ENCODE assay signal across 22 mouse cellular contexts in genomic region chr11:40784326-40784725, GRCm38 (mm10). TPM values are rescaled to one million over a fixed set of nuclear protein-coding genes. Genes with fewer than 3 reads are reported as not detected.
A peak's percentile ranks its signal among the peaks of the same experiment; 100 is the strongest.
DNase-seq lines count a peak whose midpoint lies in the region; ATAC-seq and TF ChIP-seq lines count a peak whose summit lies in the region.
"Had no signal": no experiment of that assay in that cellular context is flagged by ENCODE, and none has a peak within 500 bp of the region (broad histone marks: within the 10 kb centered on the region; RNA-seq: fewer than 3 reads in every experiment).

No protein-coding gene starts in this region.

- H3K27me3 ChIP-seq in heart, embryonic 11.5 days (ENCODE audit: control insufficient read depth, insufficient read depth, low read length): no peaks in the 10 kb centered on the region
- H3K27me3 ChIP-seq in intestine, embryonic 16.5 days (replicated peaks; ENCODE audit: control insufficient read depth, insufficient read depth, low read length): no peaks in the 10 kb centered on the region
- H3K27me3 ChIP-seq: embryonic facial prominence, embryonic 15.5 days; heart, embryonic 13.5 days; hindbrain, embryonic 15.5 days; limb, embryonic 12.5 days; liver, embryonic 15.5 days; megakaryocyte, embryonic 14.5 days; midbrain, embryonic 15.5 days had no signal

- no peaks in the 10 kb centered on the region for H3K36me3 ChIP-seq in heart, embryonic 11.5 days (ENCODE audit: control insufficient read depth, insufficient read depth, low read length)
- no peaks in the 10 kb centered on the region for H3K36me3 ChIP-seq in intestine, embryonic 16.5 days (ENCODE audit: control insufficient read depth, insufficient read depth, low read length)
- H3K36me3 ChIP-seq: embryonic facial prominence, embryonic 15.5 days; heart, embryonic 13.5 days; hindbrain, embryonic 15.5 days; limb, embryonic 12.5 days; liver, embryonic 15.5 days; midbrain, embryonic 15.5 days had no signal

- WGBS in heart, embryonic 11.5 days (ENCODE audit: insufficient replicate concordance): 66% methylated on average over 8 of the region's 8 CpGs
- WGBS in intestine, embryonic 16.5 days: 75% methylated on average over 8 of the region's 8 CpGs

- H3K4me3 ChIP-seq in layer of hippocampus, adult 2 months: no peak overlapping the region
- no peak overlapping the region for H3K4me3 ChIP-seq in heart, embryonic 11.5 days (ENCODE audit: low read depth, low read length)
- H3K4me3 ChIP-seq in intestine, embryonic 16.5 days (ENCODE audit: low read length): no peak overlapping the region
- H3K4me3 ChIP-seq: embryonic facial prominence, embryonic 15.5 days; heart, embryonic 13.5 days; hindbrain, embryonic 15.5 days; limb, embryonic 12.5 days; liver, embryonic 15.5 days; megakaryocyte, embryonic 14.5 days; midbrain, embryonic 15.5 days had no signal

- intact Hi-C loops in left cerebral cortex, postnatal 25 days (cut with DNase I): loop anchor here (5.0 to 10.0 kb wide), 7 partner anchors 80 to 1268 kb away; no protein-coding TSS in a partner anchor

- H3K9ac ChIP-seq in heart, embryonic 11.5 days (ENCODE audit: low read depth, low read length): no peak overlapping the region
- H3K9ac ChIP-seq in intestine, embryonic 16.5 days (ENCODE audit: low read depth, low read length): no peak overlapping the region
- H3K9ac ChIP-seq: embryonic facial prominence, embryonic 15.5 days; heart, embryonic 13.5 days; hindbrain, embryonic 15.5 days; limb, embryonic 12.5 days; liver, embryonic 15.5 days; midbrain, embryonic 15.5 days had no signal

- H3K9me3 ChIP-seq in heart, embryonic 11.5 days (replicated peaks; ENCODE audit: control insufficient read depth, low read length): no peaks in the 10 kb centered on the region
- no peaks in the 10 kb centered on the region for H3K9me3 ChIP-seq in intestine, embryonic 16.5 days (ENCODE audit: control insufficient read depth, low read length)
- H3K9me3 ChIP-seq: embryonic facial prominence, embryonic 15.5 days; heart, embryonic 13.5 days; hindbrain, embryonic 15.5 days; limb, embryonic 12.5 days; liver, embryonic 15.5 days; megakaryocyte, embryonic 14.5 days; midbrain, embryonic 15.5 days had no signal

- DNase-seq in layer of hippocampus, adult 2 months (ENCODE audit: low spot score in 2 of 2): peak; percentile 23 to 46
- DNase-seq in layer of hippocampus, postnatal 10 days (ENCODE audit: low spot score in 2 of 2): no peak
- DNase-seq in brain, embryonic 18.5 days (ENCODE audit: low read depth, low spot score): peak; percentile 66
- peak; percentile 62 to 63 for DNase-seq in frontal cortex, adult 2 months (ENCODE audit: extremely low spot score in 1 of 2, low spot score in 1 of 2)
- peak; percentile 39 to 87 for DNase-seq in left cerebral cortex, postnatal 25 days (ENCODE audit: low spot score in 2 of 2)
- DNase-seq in lung, adult 18-20 months: no peak
- DNase-seq: adrenal gland, postnatal 10 days; cerebellum, adult 9-10 months; heart, postnatal 36 days; kidney, postnatal 36 days; lung, postnatal 10 days; thymus, postnatal 4 days had no signal

- peaks cover 2% of the 10 kb centered on the region; the same call in 1 of the 2 replicates for H3K4me1 ChIP-seq in heart, embryonic 11.5 days (ENCODE audit: control insufficient read depth, insufficient read depth, low read length)
- no peaks in the 10 kb centered on the region for H3K4me1 ChIP-seq in intestine, embryonic 16.5 days (ENCODE audit: control insufficient read depth, insufficient read depth, low read length)
- H3K4me1 ChIP-seq: embryonic facial prominence, embryonic 15.5 days; hindbrain, embryonic 15.5 days; limb, embryonic 12.5 days; liver, embryonic 15.5 days; megakaryocyte, embryonic 14.5 days; midbrain, embryonic 15.5 days had no signal

- H3K27ac ChIP-seq in layer of hippocampus, adult 2 months: peak overlapping the region; percentile 84
- no peak overlapping the region for H3K27ac ChIP-seq in heart, embryonic 11.5 days (ENCODE audit: low read depth, low read length)
- H3K27ac ChIP-seq in intestine, embryonic 16.5 days (ENCODE audit: low read length): no peak overlapping the region
- H3K27ac ChIP-seq: embryonic facial prominence, embryonic 15.5 days; heart, embryonic 13.5 days; hindbrain, embryonic 15.5 days; limb, embryonic 12.5 days; liver, embryonic 15.5 days; midbrain, embryonic 15.5 days had no signal

- no peak for TF ChIP-seq CTCF in layer of hippocampus, adult 2 months (conservative IDR thresholded peaks at IDR 0.05)

- H3K4me2 ChIP-seq in heart, embryonic 11.5 days: no peak overlapping the region
- no peak overlapping the region for H3K4me2 ChIP-seq in intestine, embryonic 16.5 days (ENCODE audit: low read depth, low read length)
- H3K4me2 ChIP-seq: embryonic facial prominence, embryonic 15.5 days; heart, embryonic 13.5 days; hindbrain, embryonic 15.5 days; limb, embryonic 12.5 days; liver, embryonic 15.5 days; midbrain, embryonic 15.5 days had no signal

- ATAC-seq in heart, embryonic 11.5 days (replicated peaks; ENCODE audit: insufficient number of reproducible peaks, low FRiP score, low TSS enrichment): no peak
- no peak for ATAC-seq in intestine, embryonic 16.5 days
- ATAC-seq: midbrain, embryonic 15.5 days had no signal

RNA-seq across cellular contexts. Expression of gene Ccng1, which starts 29.2 kb away (rescaled TPM):
- total RNA-seq in layer of hippocampus, adult 2 months (2021): 10 to 100 TPM; 63.0 to 63.2 TPM
- total RNA-seq in layer of hippocampus, postnatal 10 days (2021): 10 to 100 TPM; 63.1 to 71.6 TPM
- 31.0 and 31.2 TPM in 2 replicates for polyA plus RNA-seq in frontal cortex, adult 2 months (2012; rRNA removed)
- total RNA-seq in left cerebral cortex, postnatal 25 days (2021): 10 to 100 TPM; 60.6 to 61.2 TPM
- polyA plus RNA-seq in heart, embryonic 11.5 days (2014; fragmentation: Nextera tagmentation; extraction: Ambion mirVana): 123 and 150 TPM in 2 replicates
- polyA plus RNA-seq in intestine, embryonic 16.5 days (2015; fragmentation: Nextera tagmentation; extraction: Ambion mirVana): 50.8 and 56.6 TPM in 2 replicates

RNA-seq across cellular contexts. Expression of gene Nudcd2, which starts 50.9 kb away (rescaled TPM):
- 10 to 100 TPM; 16.1 to 25.0 TPM for total RNA-seq in layer of hippocampus, adult 2 months (2021)
- total RNA-seq in layer of hippocampus, postnatal 10 days (2021): 10 to 100 TPM; 24.1 to 25.0 TPM
- polyA plus RNA-seq in frontal cortex, adult 2 months (2012; rRNA removed): 17.4 and 25.3 TPM in 2 replicates
- 10 to 100 TPM; 19.5 to 20.8 TPM for total RNA-seq in left cerebral cortex, postnatal 25 days (2021)
- 129 and 130 TPM in 2 replicates for polyA plus RNA-seq in heart, embryonic 11.5 days (2014; fragmentation: Nextera tagmentation; extraction: Ambion mirVana)
- 119 and 130 TPM in 2 replicates for polyA plus RNA-seq in intestine, embryonic 16.5 days (2015; fragmentation: Nextera tagmentation; extraction: Ambion mirVana)

RNA-seq across cellular contexts. Expression of gene Hmmr, which starts 51.1 kb away (rescaled TPM):
- total RNA-seq in layer of hippocampus, adult 2 months (2021): under 1 TPM; 0.20 to 0.51 TPM
- total RNA-seq in layer of hippocampus, postnatal 10 days (2021): 1 to 10 TPM; 3.0 to 3.2 TPM
- polyA plus RNA-seq in frontal cortex, adult 2 months (2012; rRNA removed): 0.71 and 0.76 TPM in 2 replicates
- total RNA-seq in left cerebral cortex, postnatal 25 days (2021): under 1 TPM; 0.41 to 0.62 TPM
- 60.1 and 63.6 TPM in 2 replicates for polyA plus RNA-seq in heart, embryonic 11.5 days (2014; fragmentation: Nextera tagmentation; extraction: Ambion mirVana)
- polyA plus RNA-seq in intestine, embryonic 16.5 days (2015; fragmentation: Nextera tagmentation; extraction: Ambion mirVana): 34.1 and 37.6 TPM in 2 replicates
- total RNA-seq: gastrocnemius, adult 18-20 months had no signal

Comparison
In these comparisons a context has a peak if more than half of its experiments do, and no peak if none do; other contexts are left out.
1. DNase-seq: peak in layer of hippocampus, adult 2 months (2 of 2), brain, embryonic 18.5 days (single experiment), frontal cortex, adult 2 months (2 of 2) and left cerebral cortex, postnatal 25 days (2 of 2); none in layer of hippocampus, postnatal 10 days (0 of 2) and lung, adult 18-20 months (0 of 2).